Mouse (Mus musculus): ENCODE measurements around the gene Gm49337. TPM values are rescaled to one million over a fixed set of nuclear protein-coding genes. Genes with fewer than 3 reads are reported as not detected.
A peak's percentile ranks its signal among the peaks of the same experiment; 100 is the strongest.

Gene Gm49337
- polyA plus RNA-seq, 1 experiment from 2014 or later: not detected

GRCm38 (mm10) chr4:116249986-116250385, 76.8 kb downstream of the Gm49337 start:
- Histone ChIP-seq H3K27me3 (ENCODE audit: control insufficient read depth, insufficient read depth, low read length) (no peaks in the 10 kb centered on the region), H3K4me2 (replicated peaks) (no peak overlapping the region), H3K9ac (no peak overlapping the region), H3K27ac (no peak overlapping the region), H3K4me3 (replicated peaks; ENCODE audit: low read length) (no peak overlapping the region), H3K9me3 (ENCODE audit: control insufficient read depth, low read length) (no peaks in the 10 kb centered on the region), H3K36me3 (replicated peaks; ENCODE audit: control insufficient read depth, insufficient read depth) (no peaks in the 10 kb centered on the region), H3K4me1 (replicated peaks; ENCODE audit: control insufficient read depth, insufficient read depth, low read length) (no peaks in the 10 kb centered on the region; the same call in 1 of the 2 replicates)
- DNase-seq (ENCODE audit: low spot score) (no peak), ATAC-seq (ENCODE audit: low FRiP score) (no peak)
- 87% methylated on average over 3 of the region's 3 CpGs for WGBS

GRCm38 (mm10) chr4:116268220-116268619, 95.0 kb downstream of the Gm49337 start:
- no peak for ATAC-seq (ENCODE audit: low FRiP score)
- Histone ChIP-seq H3K4me2 (replicated peaks) (no peak overlapping the region), H3K4me1 (replicated peaks; ENCODE audit: control insufficient read depth, insufficient read depth, low read length) (no peaks in the 10 kb centered on the region), H3K4me3 (replicated peaks; ENCODE audit: low read length) (no peak overlapping the region), H3K27ac (no peak overlapping the region), H3K9ac (no peak overlapping the region), H3K36me3 (replicated peaks; ENCODE audit: control insufficient read depth, insufficient read depth) (peaks cover 72% of the 10 kb centered on the region), H3K9me3 (ENCODE audit: control insufficient read depth, low read length) (no peaks in the 10 kb centered on the region), H3K27me3 (ENCODE audit: control insufficient read depth, insufficient read depth, low read length) (no peaks in the 10 kb centered on the region)
- 95% methylated on average over 6 of the region's 6 CpGs for WGBS
- DNase-seq (ENCODE audit: low spot score): no peak

- WGBS: 77% methylated on average over 2 of the region's 2 CpGs
- ATAC-seq (ENCODE audit: low FRiP score) (no peak), DNase-seq (ENCODE audit: low spot score) (no peak)
- Histone ChIP-seq H3K36me3 (replicated peaks; ENCODE audit: control insufficient read depth, insufficient read depth) (peaks cover 61% of the 10 kb centered on the region), H3K27me3 (ENCODE audit: control insufficient read depth, insufficient read depth, low read length) (no peaks in the 10 kb centered on the region), H3K9me3 (ENCODE audit: control insufficient read depth, low read length) (no peaks in the 10 kb centered on the region), H3K4me2 (replicated peaks) (no peak overlapping the region), H3K9ac (no peak overlapping the region), H3K4me3 (replicated peaks; ENCODE audit: low read length) (no peak overlapping the region), H3K4me1 (replicated peaks; ENCODE audit: control insufficient read depth, insufficient read depth, low read length) (no peaks in the 10 kb centered on the region), H3K27ac (no peak overlapping the region)
Observed at GRCm38 (mm10) chr4:116282211-116282610, 109.0 kb downstream of the Gm49337 start.

GRCm38 (mm10) chr4:116291561-116291960, 118.4 kb downstream of the Gm49337 start:
- Histone ChIP-seq H3K9ac (no peak overlapping the region), H3K36me3 (replicated peaks; ENCODE audit: control insufficient read depth, insufficient read depth) (peaks cover 92% of the 10 kb centered on the region), H3K4me3 (replicated peaks; ENCODE audit: low read length) (no peak overlapping the region), H3K9me3 (ENCODE audit: control insufficient read depth, low read length) (no peaks in the 10 kb centered on the region), H3K4me1 (replicated peaks; ENCODE audit: control insufficient read depth, insufficient read depth, low read length) (no peaks in the 10 kb centered on the region), H3K27me3 (ENCODE audit: control insufficient read depth, insufficient read depth, low read length) (no peaks in the 10 kb centered on the region), H3K4me2 (replicated peaks) (no peak overlapping the region), H3K27ac (0 out of 2 replicates have a peak overlapping the region, but pooled peaks have one; percentile 20)
- ATAC-seq (ENCODE audit: low FRiP score) (no peak), DNase-seq (ENCODE audit: low spot score) (no peak)
- 92% methylated on average over 6 of the region's 6 CpGs for WGBS

GRCm38 (mm10) chr4:116293296-116293695, 120.1 kb downstream of the Gm49337 start:
- DNase-seq (ENCODE audit: low spot score): no peak
- H3K4me3 ChIP-seq (replicated peaks; ENCODE audit: low read length): no peak overlapping the region
- 90% methylated on average over 12 of the region's 12 CpGs for WGBS
- no peak overlapping the region for H3K4me2 ChIP-seq (replicated peaks)
- H3K9ac ChIP-seq: no peak overlapping the region
- H3K27me3 ChIP-seq (ENCODE audit: control insufficient read depth, insufficient read depth, low read length): no peaks in the 10 kb centered on the region
- peaks cover 88% of the 10 kb centered on the region for H3K36me3 ChIP-seq (replicated peaks; ENCODE audit: control insufficient read depth, insufficient read depth)
- no peaks in the 10 kb centered on the region for H3K9me3 ChIP-seq (ENCODE audit: control insufficient read depth, low read length)
- H3K27ac ChIP-seq: no peak overlapping the region
- H3K4me1 ChIP-seq (replicated peaks; ENCODE audit: control insufficient read depth, insufficient read depth, low read length): no peaks in the 10 kb centered on the region
- ATAC-seq (ENCODE audit: low FRiP score): no peak

GRCm38 (mm10) chr4:116300878-116301355, 127.7 kb downstream of the Gm49337 start:
- H3K9ac ChIP-seq: no peak overlapping the region
- H3K27me3 ChIP-seq (ENCODE audit: control insufficient read depth, insufficient read depth, low read length): no peaks in the 10 kb centered on the region
- ATAC-seq (ENCODE audit: low FRiP score): no peak
- WGBS: 76% methylated on average over 4 of the region's 4 CpGs
- no peak overlapping the region for H3K4me2 ChIP-seq (replicated peaks)
- H3K27ac ChIP-seq: no peak overlapping the region
- no peaks in the 10 kb centered on the region for H3K4me1 ChIP-seq (replicated peaks; ENCODE audit: control insufficient read depth, insufficient read depth, low read length)
- DNase-seq (ENCODE audit: low spot score): no peak
- no peak overlapping the region for H3K4me3 ChIP-seq (replicated peaks; ENCODE audit: low read length)
- H3K9me3 ChIP-seq (ENCODE audit: control insufficient read depth, low read length): no peaks in the 10 kb centered on the region
- H3K36me3 ChIP-seq (replicated peaks; ENCODE audit: control insufficient read depth, insufficient read depth): peaks cover 80% of the 10 kb centered on the region

GRCm38 (mm10) chr4:116304551-116304950, 131.4 kb downstream of the Gm49337 start:
- DNase-seq (ENCODE audit: low spot score) (no peak), ATAC-seq (ENCODE audit: low FRiP score) (no peak)
- Histone ChIP-seq H3K4me1 (replicated peaks; ENCODE audit: control insufficient read depth, insufficient read depth, low read length) (no peaks in the 10 kb centered on the region), H3K27me3 (ENCODE audit: control insufficient read depth, insufficient read depth, low read length) (no peaks in the 10 kb centered on the region), H3K4me2 (replicated peaks) (no peak overlapping the region), H3K9me3 (ENCODE audit: control insufficient read depth, low read length) (no peaks in the 10 kb centered on the region), H3K36me3 (replicated peaks; ENCODE audit: control insufficient read depth, insufficient read depth) (peaks cover 89% of the 10 kb centered on the region), H3K4me3 (replicated peaks; ENCODE audit: low read length) (no peak overlapping the region), H3K9ac (no peak overlapping the region), H3K27ac (no peak overlapping the region)
- WGBS: 21% methylated on average over 1 of the region's 1 CpGs

GRCm38 (mm10) chr4:116317575-116317974, 144.4 kb downstream of the Gm49337 start:
- Histone ChIP-seq H3K4me2 (replicated peaks) (no peak overlapping the region), H3K9ac (no peak overlapping the region), H3K9me3 (ENCODE audit: control insufficient read depth, low read length) (no peaks in the 10 kb centered on the region), H3K4me1 (replicated peaks; ENCODE audit: control insufficient read depth, insufficient read depth, low read length) (no peaks in the 10 kb centered on the region), H3K36me3 (replicated peaks; ENCODE audit: control insufficient read depth, insufficient read depth) (peaks cover 99% of the 10 kb centered on the region), H3K27me3 (ENCODE audit: control insufficient read depth, insufficient read depth, low read length) (no peaks in the 10 kb centered on the region), H3K27ac (no peak overlapping the region), H3K4me3 (replicated peaks; ENCODE audit: low read length) (no peak overlapping the region)
- ATAC-seq (ENCODE audit: low FRiP score) (no peak), DNase-seq (ENCODE audit: low spot score) (no peak)
- WGBS: 96% methylated on average over 4 of the region's 4 CpGs

GRCm38 (mm10) chr4:116322127-116322526, 148.9 kb downstream of the Gm49337 start:
- Histone ChIP-seq H3K27ac (no peak overlapping the region), H3K4me1 (replicated peaks; ENCODE audit: control insufficient read depth, insufficient read depth, low read length) (no peaks in the 10 kb centered on the region), H3K27me3 (ENCODE audit: control insufficient read depth, insufficient read depth, low read length) (no peaks in the 10 kb centered on the region), H3K4me2 (replicated peaks) (no peak overlapping the region), H3K36me3 (replicated peaks; ENCODE audit: control insufficient read depth, insufficient read depth) (peaks cover 93% of the 10 kb centered on the region), H3K9me3 (ENCODE audit: control insufficient read depth, low read length) (no peaks in the 10 kb centered on the region), H3K9ac (no peak overlapping the region), H3K4me3 (replicated peaks; ENCODE audit: low read length) (no peak overlapping the region)
- 93% methylated on average over 6 of the region's 6 CpGs for WGBS
- DNase-seq (ENCODE audit: low spot score) (no peak), ATAC-seq (ENCODE audit: low FRiP score) (no peak)

- no peaks in the 10 kb centered on the region for H3K27me3 ChIP-seq (ENCODE audit: control insufficient read depth, insufficient read depth, low read length)
- H3K36me3 ChIP-seq (replicated peaks; ENCODE audit: control insufficient read depth, insufficient read depth): peaks cover 52% of the 10 kb centered on the region
- H3K4me1 ChIP-seq (replicated peaks; ENCODE audit: control insufficient read depth, insufficient read depth, low read length): no peaks in the 10 kb centered on the region
- ATAC-seq (ENCODE audit: low FRiP score) (no peak), DNase-seq (ENCODE audit: low spot score) (no peak)
- H3K4me2 ChIP-seq (replicated peaks): no peak overlapping the region
- WGBS: 89% methylated on average over 3 of the region's 3 CpGs
- no peak overlapping the region for H3K9ac ChIP-seq
- H3K27ac ChIP-seq: no peak overlapping the region
- H3K9me3 ChIP-seq (ENCODE audit: control insufficient read depth, low read length): no peaks in the 10 kb centered on the region
- no peak overlapping the region for H3K4me3 ChIP-seq (replicated peaks; ENCODE audit: low read length)
Observed at GRCm38 (mm10) chr4:116329256-116329655, 156.1 kb downstream of the Gm49337 start.

Measured in hindbrain, embryonic 14.5 days (tissue).